14 mouse cellular contexts compared by ENCODE assay signal in genomic region chr7:37482564-37482963, GRCm38 (mm10).
DNase-seq lines count a peak whose midpoint lies in the region; ATAC-seq and TF ChIP-seq lines count a peak whose summit lies in the region.
"Had no signal": no experiment of that assay in that cellular context is flagged by ENCODE, and none has a peak within 500 bp of the region (broad histone marks: within the 10 kb centered on the region; RNA-seq: fewer than 3 reads in every experiment).

No protein-coding gene starts in this region.

- 55% methylated on average over 4 of the region's 4 CpGs for WGBS in liver, embryonic 14.5 days (ENCODE audit: insufficient replicate concordance)
- WGBS in liver, embryonic 11.5 days = 73% methylated on average over 4 of the region's 4 CpGs

- H3K4me2 ChIP-seq in liver, embryonic 14.5 days (ENCODE audit: low read depth) = no peak overlapping the region
- no peak overlapping the region for H3K4me2 ChIP-seq in liver, embryonic 11.5 days
- H3K4me2 ChIP-seq: heart, embryonic 12.5 days; liver, embryonic 13.5 days; midbrain, embryonic 13.5 days had no signal

- H3K27me3 ChIP-seq in liver, embryonic 14.5 days (ENCODE audit: control insufficient read depth, insufficient read depth, low read length) = no peaks in the 10 kb centered on the region
- no peaks in the 10 kb centered on the region for H3K27me3 ChIP-seq in liver, embryonic 11.5 days (replicated peaks; ENCODE audit: control insufficient read depth, insufficient read depth, low read length)
- H3K27me3 ChIP-seq in E14TG2a.4 (ENCODE audit: insufficient read depth, low read length) = peaks cover 32% of the 10 kb centered on the region
- H3K27me3 ChIP-seq: CH12.LX; heart, embryonic 12.5 days; liver, embryonic 13.5 days; midbrain, embryonic 13.5 days had no signal

- TF ChIP-seq CTCF in liver, embryonic 14.5 days (IDR thresholded peaks at IDR 0.05; ENCODE audit: low read depth) = peak; percentile 40; the same call in 1 of the 2 replicates
- TF ChIP-seq CTCF in E14TG2a.4 (conservative IDR thresholded peaks at IDR 0.05; ENCODE audit: low read length) = peak; percentile 74
- peak; percentile 15; the same call in 1 of the 2 replicates for TF ChIP-seq CTCF in embryonic fibroblast, embryonic 13.5 days (IDR thresholded peaks at IDR 0.05; ENCODE audit: borderline replicate concordance, insufficient read depth, low read length)

- no peak overlapping the region for H3K27ac ChIP-seq in liver, embryonic 14.5 days
- no peak overlapping the region for H3K27ac ChIP-seq in liver, embryonic 11.5 days (ENCODE audit: low read depth, low read length)
- no peak overlapping the region for H3K27ac ChIP-seq in embryonic fibroblast, embryonic 13.5 days (ENCODE audit: insufficient read depth, low read length)
- H3K27ac ChIP-seq: liver, embryonic 13.5 days; midbrain, embryonic 13.5 days had no signal

- TF ChIP-seq EP300 in liver, embryonic 14.5 days (IDR thresholded peaks at IDR 0.05; ENCODE audit: low read depth) = no peak

- TF ChIP-seq POLR2A in embryonic fibroblast, embryonic 13.5 days (IDR thresholded peaks at IDR 0.05; ENCODE audit: low read depth, low read length) = no peak

- no peaks in the 10 kb centered on the region for H3K4me1 ChIP-seq in liver, embryonic 14.5 days (replicated peaks; ENCODE audit: control insufficient read depth in 2 of 2, insufficient read depth in 2 of 2, low read length in 1 of 2)
- no peaks in the 10 kb centered on the region for H3K4me1 ChIP-seq in liver, embryonic 11.5 days (replicated peaks; ENCODE audit: control insufficient read depth, insufficient read depth, low read length)
- H3K4me1 ChIP-seq in E14TG2a.4 (replicated peaks; ENCODE audit: low read depth, low read length) = peaks cover 35% of the 10 kb centered on the region
- no peaks in the 10 kb centered on the region for H3K4me1 ChIP-seq in embryonic fibroblast, embryonic 13.5 days (ENCODE audit: control insufficient read depth, insufficient read depth, low read length)
- H3K4me1 ChIP-seq: heart, embryonic 12.5 days; liver, embryonic 13.5 days; midbrain, embryonic 13.5 days had no signal

- H3K36me3 ChIP-seq in liver, embryonic 14.5 days (replicated peaks; ENCODE audit: control insufficient read depth, insufficient read depth, low read depth) = no peaks in the 10 kb centered on the region
- no peaks in the 10 kb centered on the region for H3K36me3 ChIP-seq in liver, embryonic 11.5 days (ENCODE audit: control insufficient read depth, insufficient read depth, low read length)
- no peaks in the 10 kb centered on the region for H3K36me3 ChIP-seq in E14TG2a.4 (ENCODE audit: insufficient read depth, low read length)
- H3K36me3 ChIP-seq: heart, embryonic 12.5 days; liver, embryonic 13.5 days had no signal

- H3K9me3 ChIP-seq in liver, embryonic 14.5 days (ENCODE audit: control insufficient read depth, low read length) = no peaks in the 10 kb centered on the region
- no peaks in the 10 kb centered on the region for H3K9me3 ChIP-seq in liver, embryonic 11.5 days (ENCODE audit: control insufficient read depth, low read length)
- no peaks in the 10 kb centered on the region for H3K9me3 ChIP-seq in E14TG2a.4 (ENCODE audit: low read length)
- H3K9me3 ChIP-seq: heart, embryonic 12.5 days; liver, embryonic 13.5 days; midbrain, embryonic 13.5 days had no signal

- DNase-seq in cerebellum, postnatal 14 days = peak; percentile 43 to 67
- no peak for DNase-seq in cerebellum, adult 11-12 months
- no peak for DNase-seq in liver, embryonic 14.5 days (ENCODE audit: low read depth in 3 of 3, low spot score in 3 of 3)
- DNase-seq in liver, embryonic 11.5 days (ENCODE audit: low spot score) = no peak
- no peak for DNase-seq in spleen, adult 12 weeks (ENCODE audit: low spot score)
- no peak for DNase-seq in layer of hippocampus, adult 8-10 months (ENCODE audit: low spot score in 2 of 2)
- DNase-seq: kidney, adult 11 months; liver, embryonic 13.5 days had no signal

- no peak overlapping the region for H3K9ac ChIP-seq in liver, embryonic 14.5 days (replicated peaks)
- no peak overlapping the region for H3K9ac ChIP-seq in liver, embryonic 11.5 days (ENCODE audit: low read depth, low read length)
- H3K9ac ChIP-seq: heart, embryonic 12.5 days; liver, embryonic 13.5 days; midbrain, embryonic 13.5 days had no signal

- H3K4me3 ChIP-seq in liver, embryonic 14.5 days (ENCODE audit: insufficient read depth in 1 of 2, low read depth in 2 of 2, low read length in 2 of 2) = no peak overlapping the region
- H3K4me3 ChIP-seq in liver, embryonic 11.5 days (ENCODE audit: low read depth, low read length) = no peak overlapping the region
- H3K4me3 ChIP-seq in E14TG2a.4 (replicated peaks; ENCODE audit: low read length) = no peak overlapping the region
- H3K4me3 ChIP-seq in embryonic fibroblast, embryonic 13.5 days (ENCODE audit: insufficient read depth, low read length) = no peak overlapping the region
- H3K4me3 ChIP-seq: heart, embryonic 12.5 days; liver, embryonic 13.5 days; midbrain, embryonic 13.5 days had no signal

- ATAC-seq in liver, embryonic 14.5 days (ENCODE audit: insufficient read depth) = no peak
- no peak for ATAC-seq in liver, embryonic 11.5 days (replicated peaks; ENCODE audit: low FRiP score)
- ATAC-seq: activated CD4-positive, CD25-positive, alpha-beta regulatory T cell, adult 4 months; midbrain, embryonic 13.5 days had no signal

Comparison
In these comparisons a context has a peak if more than half of its experiments do, and no peak if none do; other contexts are left out.
1. DNase-seq: peak in cerebellum, postnatal 14 days (2 of 2); none in cerebellum, adult 11-12 months (single experiment), liver, embryonic 14.5 days (0 of 3), liver, embryonic 11.5 days (single experiment), spleen, adult 12 weeks (single experiment) and layer of hippocampus, adult 8-10 months (0 of 2).
2. CTCF ChIP-seq: peak in every context shown above with its lines; median percentile 74 in E14TG2a.4; 40 in liver, embryonic 14.5 days; 15 in embryonic fibroblast, embryonic 13.5 days.